9 mouse cellular contexts compared by ENCODE assay signal in the genomic region with DNA sequence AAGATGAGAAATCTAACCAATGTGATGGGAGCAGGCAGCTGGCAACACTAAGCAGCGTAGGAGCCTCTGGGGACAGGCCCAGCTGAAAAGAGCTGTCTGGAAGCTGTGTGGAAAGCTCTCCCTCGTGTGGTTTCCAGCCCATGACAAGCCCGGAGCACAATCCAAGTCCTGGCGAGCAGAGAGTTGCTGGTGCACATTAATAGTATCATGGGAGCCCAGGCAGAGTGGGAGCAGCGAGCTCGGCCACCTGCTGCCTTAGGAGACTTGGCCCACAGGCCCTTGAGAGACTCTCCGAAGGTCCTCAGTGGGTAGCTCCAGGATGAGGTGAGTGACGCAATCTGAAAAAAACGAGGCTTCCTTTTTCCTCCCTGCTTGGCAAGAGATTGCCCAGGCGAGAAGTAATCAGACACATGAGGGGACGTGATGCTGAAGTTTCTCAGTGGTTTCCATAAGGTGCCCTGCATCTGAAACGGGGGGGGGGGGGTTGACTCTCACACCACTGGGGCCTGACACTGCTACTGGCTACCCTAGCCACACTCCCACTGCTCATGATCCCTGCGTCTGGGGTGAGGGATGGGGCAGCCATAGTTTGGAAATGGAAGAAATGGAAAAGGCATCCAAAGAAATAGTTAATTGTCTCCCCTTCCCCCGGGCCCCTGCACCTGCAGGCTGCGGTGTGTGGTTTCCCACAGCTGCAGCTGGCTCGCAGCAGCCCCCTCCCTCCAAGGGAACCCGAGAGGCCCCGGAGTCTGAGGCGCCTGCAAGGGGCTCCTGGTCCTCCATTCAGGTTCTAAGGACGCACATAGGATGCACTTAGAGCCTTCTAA. TPM values are rescaled to one million over a fixed set of nuclear protein-coding genes. Genes with fewer than 3 reads are reported as not detected.
DNase-seq lines count a peak whose midpoint lies in the region; ATAC-seq lines count a peak whose summit lies in the region.
"Had no signal": no experiment of that assay in that cellular context is flagged by ENCODE, and none has a peak within 500 bp of the region (broad histone marks: within the 10 kb centered on the region; RNA-seq: fewer than 3 reads in every experiment).

No protein-coding gene starts in this region.

- no peak overlapping the region for H3K9ac ChIP-seq in forebrain, embryonic 16.5 days (replicated peaks; ENCODE audit: low read depth, low read length)
- H3K9ac ChIP-seq: liver, embryonic 15.5 days had no signal

- H3K4me2 ChIP-seq in forebrain, embryonic 16.5 days (ENCODE audit: low read length), result no peak overlapping the region
- H3K4me2 ChIP-seq: liver, embryonic 15.5 days had no signal

- no peaks in the 10 kb centered on the region for H3K27me3 ChIP-seq in forebrain, embryonic 16.5 days (replicated peaks; ENCODE audit: control insufficient read depth, insufficient read depth, low read length)
- H3K27me3 ChIP-seq: liver, embryonic 15.5 days had no signal

- no peaks in the 10 kb centered on the region for H3K4me1 ChIP-seq in forebrain, embryonic 16.5 days (replicated peaks; ENCODE audit: control insufficient read depth, insufficient read depth, low read length)
- H3K4me1 ChIP-seq: liver, embryonic 15.5 days had no signal

- no peaks in the 10 kb centered on the region for H3K36me3 ChIP-seq in forebrain, embryonic 16.5 days (ENCODE audit: control insufficient read depth, insufficient read depth)
- H3K36me3 ChIP-seq: liver, embryonic 15.5 days had no signal

- ATAC-seq in hematopoietic stem cell, adult 5-6 weeks (replicated peaks in 1 of 2; ENCODE audit: insufficient read depth in 1 of 2, low FRiP score in 2 of 2, low TSS enrichment in 1 of 2, low read depth in 1 of 2, poor library complexity in 2 of 2, severe bottlenecking in 2 of 2), result peak; percentile 85 to 96
- ATAC-seq in forebrain, embryonic 16.5 days, result no peak

- no peak overlapping the region for H3K4me3 ChIP-seq in forebrain, embryonic 16.5 days (replicated peaks; ENCODE audit: low read length)
- H3K4me3 ChIP-seq: liver, embryonic 15.5 days had no signal

- 33% methylated on average over 20 of the region's 20 CpGs for WGBS in forebrain, embryonic 16.5 days

- no peaks in the 10 kb centered on the region for H3K9me3 ChIP-seq in forebrain, embryonic 16.5 days (ENCODE audit: control insufficient read depth, low read length)
- H3K9me3 ChIP-seq: liver, embryonic 15.5 days had no signal

- peak; percentile 11 to 24 for DNase-seq in adrenal gland, postnatal 36 days
- no peak for DNase-seq in adrenal gland, adult 2 months
- DNase-seq in right cerebral cortex, postnatal 10 days (ENCODE audit: low spot score in 2 of 2), result peak; percentile 40 to 55
- DNase-seq in right cerebral cortex, postnatal 14 days, result no peak
- DNase-seq in retina, postnatal 1 day, result peak; percentile 53
- DNase-seq in embryo, embryonic 11 days, result no peak

- no peak overlapping the region for H3K27ac ChIP-seq in forebrain, embryonic 16.5 days (ENCODE audit: low read length)
- H3K27ac ChIP-seq: liver, embryonic 15.5 days had no signal

RNA-seq across cellular contexts. Expression of a gene that starts 19.8 kb away (rescaled TPM):
- 100 to 1,000 TPM; 210 to 233 TPM for total RNA-seq in adrenal gland, postnatal 36 days (2021)
- 100 to 1,000 TPM; 181 to 246 TPM for total RNA-seq in adrenal gland, adult 2 months (2021)
- 45.7 and 48.2 TPM in 2 replicates for polyA plus RNA-seq in adrenal gland, adult 2 months (2012; rRNA removed)
- total RNA-seq in hematopoietic stem cell, adult 5-6 weeks (2017), result 206 and 209 TPM in 2 replicates
- 316 and 322 TPM in 2 replicates for polyA plus RNA-seq in forebrain, embryonic 16.5 days (2015; fragmentation: Nextera tagmentation; extraction: Ambion mirVana)

RNA-seq across cellular contexts. Expression of a gene that starts 50.1 kb away (rescaled TPM):
- total RNA-seq in adrenal gland, postnatal 36 days (2021), result 10 to 100 TPM; 10.9 to 14.1 TPM
- total RNA-seq in adrenal gland, adult 2 months (2021), result 10 to 100 TPM in 1 of 2 experiments, 1 to 10 TPM in 1; 8.9 to 15.9 TPM
- polyA plus RNA-seq in adrenal gland, adult 2 months (2012; rRNA removed), result 29.6 and 31.1 TPM in 2 replicates
- 1.9 and 2.6 TPM in 2 replicates for total RNA-seq in hematopoietic stem cell, adult 5-6 weeks (2017)
- polyA plus RNA-seq in forebrain, embryonic 16.5 days (2015; fragmentation: Nextera tagmentation; extraction: Ambion mirVana), result 1.3 and 1.5 TPM in 2 replicates

Comparison
In these comparisons a context has a peak if more than half of its experiments do, and no peak if none do; other contexts are left out.
1. DNase-seq: peak in adrenal gland, postnatal 36 days (2 of 2), right cerebral cortex, postnatal 10 days (2 of 2) and retina, postnatal 1 day (single experiment); none in adrenal gland, adult 2 months (single experiment), right cerebral cortex, postnatal 14 days (single experiment) and embryo, embryonic 11 days (single experiment).